8 mouse cellular contexts compared by ENCODE assay signal in genomic region chr2:143914221-143914620, GRCm38 (mm10). TPM values are rescaled to one million over a fixed set of nuclear protein-coding genes. Genes with fewer than 3 reads are reported as not detected.
DNase-seq lines count a peak whose midpoint lies in the region; ATAC-seq and TF ChIP-seq lines count a peak whose summit lies in the region.

No protein-coding gene starts in this region.

- H3K27me3 ChIP-seq in heart, adult 2 months (ENCODE audit: control insufficient read depth, insufficient read depth, low read length) = no peaks in the 10 kb centered on the region
- no peaks in the 10 kb centered on the region for H3K27me3 ChIP-seq in G1E (ENCODE audit: insufficient read depth, low read length)
- H3K27me3 ChIP-seq in forebrain, postnatal 0 days (ENCODE audit: insufficient read depth, low read length) = no peaks in the 10 kb centered on the region

- no peak for TF ChIP-seq EP300 in heart, adult 2 months (IDR thresholded peaks at IDR 0.05; ENCODE audit: insufficient read depth, low read depth, low read length)

- TF ChIP-seq POLR2A in heart, adult 2 months (IDR thresholded peaks at IDR 0.05; ENCODE audit: insufficient read depth, low read depth, low read length) = no peak

- H3K4me3 ChIP-seq in heart, adult 2 months = peak overlapping the region; percentile 79
- peak overlapping the region; percentile 84; the same call in 1 of the 2 replicates for H3K4me3 ChIP-seq in G1E (ENCODE audit: low read depth, low read length)
- H3K4me3 ChIP-seq in forebrain, postnatal 0 days (ENCODE audit: low read depth, low read length) = peak overlapping the region; percentile 81

- no peak for TF ChIP-seq CTCF in heart, adult 2 months (IDR thresholded peaks at IDR 0.05)
- no peak for TF ChIP-seq CTCF in G1E (IDR thresholded peaks at IDR 0.05; ENCODE audit: low read depth, low read length)
- no peak for TF ChIP-seq CTCF in forebrain, postnatal 0 days (IDR thresholded peaks at IDR 0.05; ENCODE audit: low read depth)

- peak overlapping the region; percentile 53; the same call in 1 of the 2 replicates for H3K9ac ChIP-seq in heart, adult 2 months (ENCODE audit: low read depth, low read length)
- peak overlapping the region; percentile 98 for H3K9ac ChIP-seq in forebrain, postnatal 0 days

- no peak for ATAC-seq in G1E (ENCODE audit: extremely low read depth, insufficient number of reproducible peaks, low FRiP score, poor library complexity, severe bottlenecking)
- no peak for ATAC-seq in forebrain, postnatal 0 days
- no peak for ATAC-seq in monocyte, adult 5-6 weeks (replicated peaks; ENCODE audit: insufficient number of reproducible peaks, low FRiP score, low TSS enrichment, poor library complexity, severe bottlenecking)

- peaks cover 11% of the 10 kb centered on the region for H3K4me1 ChIP-seq in heart, adult 2 months (ENCODE audit: control insufficient read depth, insufficient read depth, low read length)
- H3K4me1 ChIP-seq in G1E (ENCODE audit: insufficient read depth, low read depth, low read length) = peaks cover 51% of the 10 kb centered on the region
- H3K4me1 ChIP-seq in forebrain, postnatal 0 days (ENCODE audit: insufficient read depth) = peaks cover 28% of the 10 kb centered on the region

- 12% methylated on average over 10 of the region's 10 CpGs for WGBS in heart, adult 2 months
- 4% methylated on average over 10 of the region's 10 CpGs for WGBS in forebrain, postnatal 0 days

- peak overlapping the region; percentile 70 for H3K4me2 ChIP-seq in forebrain, postnatal 0 days (ENCODE audit: low read depth)

- peaks cover 3% of the 10 kb centered on the region for H3K79me2 ChIP-seq in heart, adult 2 months (replicated peaks; ENCODE audit: control insufficient read depth, insufficient read depth, low read length)

- H3K27ac ChIP-seq in heart, adult 2 months = peak overlapping the region; percentile 93
- H3K27ac ChIP-seq in forebrain, postnatal 0 days (ENCODE audit: low read depth, low read length) = peak overlapping the region; percentile 96

- peaks cover 9% of the 10 kb centered on the region for H3K36me3 ChIP-seq in heart, adult 2 months (ENCODE audit: control insufficient read depth, insufficient read depth, low read length)
- no peaks in the 10 kb centered on the region for H3K36me3 ChIP-seq in G1E (replicated peaks)
- H3K36me3 ChIP-seq in forebrain, postnatal 0 days (ENCODE audit: insufficient read depth) = no peaks in the 10 kb centered on the region

- intact Hi-C loops in heart, adult 2 months (cut with DNase I) = loop anchor here (5.0 kb wide), 1 partner anchor 37 kb away; no protein-coding TSS in a partner anchor
- intact Hi-C loops in heart, postnatal 10 days (cut with DNase I) = loop anchor here (2.0 kb wide), 1 partner anchor 43 kb away; no protein-coding TSS in a partner anchor

- no peak for DNase-seq in heart, adult 2 months
- no peak for DNase-seq in heart, postnatal 10 days
- no peak for DNase-seq in G1E (ENCODE audit: low spot score)
- DNase-seq in forebrain, postnatal 0 days = no peak
- peak; percentile 15 for DNase-seq in lung, postnatal 14 days
- DNase-seq in thymus, postnatal 14 days = no peak
- DNase-seq in thymus, adult 18-20 months = no peak

- no peaks in the 10 kb centered on the region for H3K9me3 ChIP-seq in G1E (replicated peaks)
- H3K9me3 ChIP-seq in forebrain, postnatal 0 days (ENCODE audit: low read length) = no peaks in the 10 kb centered on the region

RNA-seq across cellular contexts. Expression of gene Dstn, which starts 0.9 kb away (rescaled TPM):
- total RNA-seq in heart, adult 2 months (2021) = 100 to 1,000 TPM; 163 to 166 TPM
- 54.8 and 85.7 TPM in 2 replicates for polyA plus RNA-seq in heart, adult 2 months (2012; rRNA removed)
- 100 to 1,000 TPM; 486 to 498 TPM for total RNA-seq in heart, postnatal 10 days (2021)
- total RNA-seq in G1E (2014; fragmentation: Nextera tagmentation) (51.3 and 59.6 TPM in 2 replicates), G1E (2017) (94.2 and 97.9 TPM in 2 replicates)
- polyA plus RNA-seq in G1E (2012) = 2.5 and 7.8 TPM in 2 replicates
- total RNA-seq in forebrain, postnatal 0 days (2014; rRNA removed) = 409 and 455 TPM in 2 replicates
- 497 and 512 TPM in 2 replicates for polyA plus RNA-seq in forebrain, postnatal 0 days (2015; fragmentation: Nextera tagmentation; extraction: Ambion mirVana)
- total RNA-seq in monocyte, adult 5-6 weeks (2017) = 109 to 168 TPM (median 146 TPM) in 3 replicates

RNA-seq across cellular contexts. Expression of gene Bfsp1, which starts 51.2 kb away (rescaled TPM):
- under 1 TPM; 0.25 to 0.26 TPM for total RNA-seq in heart, adult 2 months (2021)
- 0.27 and 0.32 TPM in 2 replicates for polyA plus RNA-seq in heart, adult 2 months (2012; rRNA removed)
- under 1 TPM; 0.62 to 0.82 TPM for total RNA-seq in heart, postnatal 10 days (2021)
- not detected in 2 replicates for total RNA-seq in G1E (2014; fragmentation: Nextera tagmentation)
- total RNA-seq in G1E (2017) = 0.05 and 0.12 TPM in 2 replicates
- not detected in 2 replicates for polyA plus RNA-seq in G1E (2012)
- 2.5 and 3.7 TPM in 2 replicates for total RNA-seq in forebrain, postnatal 0 days (2014; rRNA removed)
- polyA plus RNA-seq in forebrain, postnatal 0 days (2015; fragmentation: Nextera tagmentation; extraction: Ambion mirVana) = 1.3 and 1.9 TPM in 2 replicates
- total RNA-seq in monocyte, adult 5-6 weeks (2017) = 0.19 to 1.3 TPM (median 1.1 TPM) in 3 replicates
